Mouse (Mus musculus): ENCODE data around the gene Zbtb16. TPM values are rescaled to one million over a fixed set of nuclear protein-coding genes. Genes with fewer than 3 reads are reported as not detected.

Gene Zbtb16
- polyA plus RNA-seq, 1 experiment from 2014 or later, result 1.9 TPM

- H3K4me1 ChIP-seq (ENCODE audit: control insufficient read depth, insufficient read depth, low read length), result peaks cover 15% of the 10 kb centered on the region
- no peaks in the 10 kb centered on the region for H3K9me3 ChIP-seq (ENCODE audit: control insufficient read depth, low read length)
- H3K9ac ChIP-seq (ENCODE audit: low read depth, low read length), result no peak overlapping the region
- no peak overlapping the region for H3K27ac ChIP-seq (ENCODE audit: low read length)
- no peak overlapping the region for H3K4me3 ChIP-seq (ENCODE audit: low read length)
- 77% methylated on average over 23 of the region's 23 CpGs for WGBS
- H3K4me2 ChIP-seq (ENCODE audit: low read depth, low read length), result no peak overlapping the region
- peaks cover 32% of the 10 kb centered on the region for H3K27me3 ChIP-seq (replicated peaks; ENCODE audit: control insufficient read depth, insufficient read depth, low read length)
- no peaks in the 10 kb centered on the region for H3K36me3 ChIP-seq (ENCODE audit: control insufficient read depth, insufficient read depth, low read length)
- no peak for ATAC-seq
Measured at GRCm38 (mm10) chr9:48831560-48832460, 4.2 kb downstream of the Zbtb16 start.

- Histone ChIP-seq H3K9me3 (ENCODE audit: control insufficient read depth, low read length) (no peaks in the 10 kb centered on the region), H3K4me2 (ENCODE audit: low read depth, low read length) (no peak overlapping the region), H3K27me3 (replicated peaks; ENCODE audit: control insufficient read depth, insufficient read depth, low read length) (peaks cover 19% of the 10 kb centered on the region), H3K27ac (ENCODE audit: low read length) (no peak overlapping the region), H3K4me3 (ENCODE audit: low read length) (no peak overlapping the region), H3K9ac (ENCODE audit: low read depth, low read length) (no peak overlapping the region), H3K36me3 (ENCODE audit: control insufficient read depth, insufficient read depth, low read length) (no peaks in the 10 kb centered on the region), H3K4me1 (ENCODE audit: control insufficient read depth, insufficient read depth, low read length) (no peaks in the 10 kb centered on the region; the same call in 1 of the 2 replicates)
- no peak for ATAC-seq
- 83% methylated on average over 7 of the region's 7 CpGs for WGBS
Measured at GRCm38 (mm10) chr9:48828839-48829238, 7.2 kb downstream of the Zbtb16 start.

GRCm38 (mm10) chr9:48826377-48826889, 9.6 kb downstream of the Zbtb16 start:
- H3K4me3 ChIP-seq (ENCODE audit: low read length), result no peak overlapping the region
- H3K9me3 ChIP-seq (ENCODE audit: control insufficient read depth, low read length), result no peaks in the 10 kb centered on the region
- WGBS, result 59% methylated on average over 7 of the region's 7 CpGs
- ATAC-seq, result peak; percentile 56
- no peak overlapping the region for H3K9ac ChIP-seq (ENCODE audit: low read depth, low read length)
- peaks cover 6% of the 10 kb centered on the region; the same call in 1 of the 2 replicates for H3K4me1 ChIP-seq (ENCODE audit: control insufficient read depth, insufficient read depth, low read length)
- no peaks in the 10 kb centered on the region; the same call in 1 of the 2 replicates for H3K27me3 ChIP-seq (replicated peaks; ENCODE audit: control insufficient read depth, insufficient read depth, low read length)
- no peak overlapping the region for H3K4me2 ChIP-seq (ENCODE audit: low read depth, low read length)
- no peak overlapping the region for H3K27ac ChIP-seq (ENCODE audit: low read length)
- H3K36me3 ChIP-seq (ENCODE audit: control insufficient read depth, insufficient read depth, low read length), result no peaks in the 10 kb centered on the region

GRCm38 (mm10) chr9:48824533-48825130, 11.4 kb downstream of the Zbtb16 start:
- Histone ChIP-seq H3K4me2 (ENCODE audit: low read depth, low read length) (no peak overlapping the region), H3K4me1 (ENCODE audit: control insufficient read depth, insufficient read depth, low read length) (peaks cover 10% of the 10 kb centered on the region), H3K27me3 (replicated peaks; ENCODE audit: control insufficient read depth, insufficient read depth, low read length) (no peaks in the 10 kb centered on the region; the same call in 1 of the 2 replicates), H3K9me3 (ENCODE audit: control insufficient read depth, low read length) (no peaks in the 10 kb centered on the region), H3K4me3 (ENCODE audit: low read length) (no peak overlapping the region), H3K27ac (ENCODE audit: low read length) (no peak overlapping the region), H3K36me3 (ENCODE audit: control insufficient read depth, insufficient read depth, low read length) (no peaks in the 10 kb centered on the region), H3K9ac (ENCODE audit: low read depth, low read length) (no peak overlapping the region)
- 85% methylated on average over 12 of the region's 12 CpGs for WGBS
- no peak for ATAC-seq

- Histone ChIP-seq H3K27ac (ENCODE audit: low read length) (no peak overlapping the region), H3K4me3 (ENCODE audit: low read length) (no peak overlapping the region), H3K36me3 (ENCODE audit: control insufficient read depth, insufficient read depth, low read length) (no peaks in the 10 kb centered on the region), H3K9ac (ENCODE audit: low read depth, low read length) (no peak overlapping the region), H3K27me3 (replicated peaks; ENCODE audit: control insufficient read depth, insufficient read depth, low read length) (no peaks in the 10 kb centered on the region; the same call in 1 of the 2 replicates), H3K4me1 (ENCODE audit: control insufficient read depth, insufficient read depth, low read length) (peaks cover 15% of the 10 kb centered on the region), H3K4me2 (ENCODE audit: low read depth, low read length) (no peak overlapping the region), H3K9me3 (ENCODE audit: control insufficient read depth, low read length) (no peaks in the 10 kb centered on the region)
- ATAC-seq, result no peak
- WGBS, result 59% methylated on average over 6 of the region's 6 CpGs
Measured at GRCm38 (mm10) chr9:48823851-48824250, 12.2 kb downstream of the Zbtb16 start.

GRCm38 (mm10) chr9:48823319-48823705, 12.7 kb downstream of the Zbtb16 start:
- H3K9ac ChIP-seq (ENCODE audit: low read depth, low read length), result no peak overlapping the region
- WGBS, result 50% methylated on average over 7 of the region's 7 CpGs
- H3K36me3 ChIP-seq (ENCODE audit: control insufficient read depth, insufficient read depth, low read length), result no peaks in the 10 kb centered on the region
- no peak for ATAC-seq
- no peaks in the 10 kb centered on the region; the same call in 1 of the 2 replicates for H3K27me3 ChIP-seq (replicated peaks; ENCODE audit: control insufficient read depth, insufficient read depth, low read length)
- no peaks in the 10 kb centered on the region for H3K9me3 ChIP-seq (ENCODE audit: control insufficient read depth, low read length)
- H3K4me1 ChIP-seq (ENCODE audit: control insufficient read depth, insufficient read depth, low read length), result peaks cover 15% of the 10 kb centered on the region
- H3K4me3 ChIP-seq (ENCODE audit: low read length), result no peak overlapping the region
- no peak overlapping the region for H3K27ac ChIP-seq (ENCODE audit: low read length)
- no peak overlapping the region for H3K4me2 ChIP-seq (ENCODE audit: low read depth, low read length)

GRCm38 (mm10) chr9:48822586-48823318, 13.3 kb downstream of the Zbtb16 start:
- WGBS, result 30% methylated on average over 18 of the region's 18 CpGs
- no peak overlapping the region for H3K27ac ChIP-seq (ENCODE audit: low read length)
- peaks cover 15% of the 10 kb centered on the region for H3K4me1 ChIP-seq (ENCODE audit: control insufficient read depth, insufficient read depth, low read length)
- no peaks in the 10 kb centered on the region for H3K9me3 ChIP-seq (ENCODE audit: control insufficient read depth, low read length)
- ATAC-seq, result no peak; the same call in 1 of the 2 replicates
- H3K4me2 ChIP-seq (ENCODE audit: low read depth, low read length), result no peak overlapping the region
- no peak overlapping the region for H3K4me3 ChIP-seq (ENCODE audit: low read length)
- H3K36me3 ChIP-seq (ENCODE audit: control insufficient read depth, insufficient read depth, low read length), result no peaks in the 10 kb centered on the region
- no peak overlapping the region for H3K9ac ChIP-seq (ENCODE audit: low read depth, low read length)
- H3K27me3 ChIP-seq (replicated peaks; ENCODE audit: control insufficient read depth, insufficient read depth, low read length), result no peaks in the 10 kb centered on the region; the same call in 1 of the 2 replicates

GRCm38 (mm10) chr9:48821916-48822585, 14.0 kb downstream of the Zbtb16 start:
- Histone ChIP-seq H3K9me3 (ENCODE audit: control insufficient read depth, low read length) (no peaks in the 10 kb centered on the region), H3K4me1 (ENCODE audit: control insufficient read depth, insufficient read depth, low read length) (peaks cover 15% of the 10 kb centered on the region), H3K27ac (ENCODE audit: low read length) (no peak overlapping the region), H3K36me3 (ENCODE audit: control insufficient read depth, insufficient read depth, low read length) (no peaks in the 10 kb centered on the region), H3K27me3 (replicated peaks; ENCODE audit: control insufficient read depth, insufficient read depth, low read length) (no peaks in the 10 kb centered on the region; the same call in 1 of the 2 replicates), H3K4me3 (ENCODE audit: low read length) (no peak overlapping the region), H3K4me2 (ENCODE audit: low read depth, low read length) (no peak overlapping the region), H3K9ac (ENCODE audit: low read depth, low read length) (no peak overlapping the region)
- no peak for ATAC-seq
- WGBS, result 71% methylated on average over 14 of the region's 15 CpGs
